Mouse (Mus musculus): Measurements from ENCODE around the gene Zfpm1. TPM values are rescaled to one million over a fixed set of nuclear protein-coding genes. Genes with fewer than 3 reads are reported as not detected.
A peak's percentile ranks its signal among the peaks of the same experiment; 100 is the strongest.

The Zfpm1 gene
- polyA plus RNA-seq, 1 experiment from 2014 or later: 1.5 TPM

GRCm38 (mm10) chr8:122277204-122277995 lies 4.5 kb upstream of the Zfpm1 start:
- 78% methylated on average over 18 of the region's 18 CpGs for WGBS
- 0 out of 2 replicates have a peak, but pooled peaks cover 11% of the 10 kb centered on the region for H3K27me3 ChIP-seq
- H3K4me2 ChIP-seq: no peak overlapping the region
- no peak overlapping the region for H3K9ac ChIP-seq
- no peaks in the 10 kb centered on the region for H3K36me3 ChIP-seq
- peak overlapping the region; percentile 30; the same call in 1 of the 2 replicates for H3K27ac ChIP-seq
- H3K4me1 ChIP-seq (replicated peaks): peaks cover 19% of the 10 kb centered on the region
- no peak overlapping the region for H3K4me3 ChIP-seq
- no peaks in the 10 kb centered on the region for H3K9me3 ChIP-seq
- ATAC-seq (ENCODE audit: low FRiP score): no peak

GRCm38 (mm10) chr8:122280156-122280555 lies 1.8 kb upstream of the Zfpm1 start:
- no peak for ATAC-seq (ENCODE audit: low FRiP score)
- Histone ChIP-seq H3K4me2 (no peak overlapping the region), H3K9me3 (no peaks in the 10 kb centered on the region), H3K36me3 (no peaks in the 10 kb centered on the region), H3K27me3 (peaks cover 19% of the 10 kb centered on the region), H3K4me3 (no peak overlapping the region), H3K9ac (no peak overlapping the region), H3K4me1 (replicated peaks) (peaks cover 38% of the 10 kb centered on the region), H3K27ac (no peak overlapping the region; the same call in 1 of the 2 replicates)
- 79% methylated on average over 4 of the region's 4 CpGs for WGBS

- no peaks in the 10 kb centered on the region for H3K36me3 ChIP-seq
- H3K9ac ChIP-seq: no peak overlapping the region
- peaks cover 24% of the 10 kb centered on the region for H3K27me3 ChIP-seq
- H3K4me2 ChIP-seq: peak overlapping the region; percentile 90
- H3K9me3 ChIP-seq: no peaks in the 10 kb centered on the region
- ATAC-seq (ENCODE audit: low FRiP score): peak; percentile 18
- H3K27ac ChIP-seq: peak overlapping the region; percentile 69
- WGBS: 15% methylated on average over 20 of the region's 20 CpGs
- peak overlapping the region; percentile 68 for H3K4me3 ChIP-seq
- peaks cover 44% of the 10 kb centered on the region for H3K4me1 ChIP-seq (replicated peaks)
Observed at GRCm38 (mm10) chr8:122280588-122281316, 1.2 kb upstream of the Zfpm1 start.

GRCm38 (mm10) chr8:122281317-122282034 lies 465 bp upstream of the Zfpm1 start:
- Histone ChIP-seq H3K9me3 (no peaks in the 10 kb centered on the region), H3K4me2 (peak overlapping the region; percentile 90), H3K4me1 (replicated peaks) (peaks cover 52% of the 10 kb centered on the region), H3K36me3 (no peaks in the 10 kb centered on the region), H3K9ac (no peak overlapping the region), H3K27ac (peak overlapping the region; percentile 75), H3K27me3 (peaks cover 32% of the 10 kb centered on the region), H3K4me3 (peak overlapping the region; percentile 68)
- peak; percentile 87 for ATAC-seq (ENCODE audit: low FRiP score)
- under 1% methylated on average over 44 of the region's 47 CpGs for WGBS

GRCm38 (mm10) chr8:122282501-122283355 lies 787 bp downstream of the Zfpm1 start:
- WGBS: under 1% methylated on average over 60 of the region's 70 CpGs
- no peaks in the 10 kb centered on the region for H3K9me3 ChIP-seq
- peaks cover 41% of the 10 kb centered on the region for H3K27me3 ChIP-seq
- ATAC-seq (ENCODE audit: low FRiP score): no peak
- H3K4me1 ChIP-seq (replicated peaks): peaks cover 56% of the 10 kb centered on the region
- H3K4me3 ChIP-seq: peak overlapping the region; percentile 68
- H3K27ac ChIP-seq: peak overlapping the region; percentile 73
- no peaks in the 10 kb centered on the region for H3K36me3 ChIP-seq
- peak overlapping the region; percentile 86 for H3K9ac ChIP-seq
- H3K4me2 ChIP-seq: peak overlapping the region; percentile 90

- H3K4me1 ChIP-seq (replicated peaks): peaks cover 64% of the 10 kb centered on the region
- H3K4me2 ChIP-seq: peak overlapping the region; percentile 90
- peak overlapping the region; percentile 68 for H3K4me3 ChIP-seq
- no peaks in the 10 kb centered on the region for H3K9me3 ChIP-seq
- H3K36me3 ChIP-seq: no peaks in the 10 kb centered on the region
- no peak for ATAC-seq (ENCODE audit: low FRiP score)
- peaks cover 50% of the 10 kb centered on the region for H3K27me3 ChIP-seq
- WGBS: 0% methylated on average over 33 of the region's 37 CpGs
- peak overlapping the region; percentile 73 for H3K27ac ChIP-seq
- peak overlapping the region; percentile 86 for H3K9ac ChIP-seq
Observed at GRCm38 (mm10) chr8:122283356-122284202, 1.6 kb downstream of the Zfpm1 start.

GRCm38 (mm10) chr8:122284203-122284658 lies 2.3 kb downstream of the Zfpm1 start:
- H3K27ac ChIP-seq: peak overlapping the region; percentile 73
- no peak for ATAC-seq (ENCODE audit: low FRiP score)
- H3K4me1 ChIP-seq (replicated peaks): peaks cover 65% of the 10 kb centered on the region
- H3K36me3 ChIP-seq: no peaks in the 10 kb centered on the region
- H3K9me3 ChIP-seq: no peaks in the 10 kb centered on the region
- H3K9ac ChIP-seq: peak overlapping the region; percentile 86
- peaks cover 54% of the 10 kb centered on the region for H3K27me3 ChIP-seq
- peak overlapping the region; percentile 68 for H3K4me3 ChIP-seq
- peak overlapping the region; percentile 90 for H3K4me2 ChIP-seq
- under 1% methylated on average over 31 of the region's 33 CpGs for WGBS

GRCm38 (mm10) chr8:122284659-122285261 lies 2.8 kb downstream of the Zfpm1 start:
- Histone ChIP-seq H3K4me1 (replicated peaks) (peaks cover 65% of the 10 kb centered on the region), H3K9me3 (no peaks in the 10 kb centered on the region), H3K36me3 (no peaks in the 10 kb centered on the region), H3K4me2 (peak overlapping the region; percentile 90), H3K27ac (peak overlapping the region; percentile 73), H3K4me3 (peak overlapping the region; percentile 68), H3K9ac (peak overlapping the region; percentile 86), H3K27me3 (peaks cover 54% of the 10 kb centered on the region)
- 4% methylated on average over 21 of the region's 21 CpGs for WGBS
- ATAC-seq (ENCODE audit: low FRiP score): no peak

GRCm38 (mm10) chr8:122285727-122286126 lies 3.8 kb downstream of the Zfpm1 start:
- H3K4me3 ChIP-seq: no peak overlapping the region
- H3K27me3 ChIP-seq: peaks cover 54% of the 10 kb centered on the region
- peaks cover 70% of the 10 kb centered on the region for H3K4me1 ChIP-seq (replicated peaks)
- H3K36me3 ChIP-seq: no peaks in the 10 kb centered on the region
- H3K9me3 ChIP-seq: no peaks in the 10 kb centered on the region
- 0 out of 2 replicates have a peak overlapping the region, but pooled peaks have one; percentile 10 for H3K9ac ChIP-seq
- H3K27ac ChIP-seq: no peak overlapping the region
- WGBS: 65% methylated on average over 6 of the region's 6 CpGs
- H3K4me2 ChIP-seq: peak overlapping the region; percentile 90
- ATAC-seq (ENCODE audit: low FRiP score): no peak

GRCm38 (mm10) chr8:122286899-122287298 lies 5.0 kb downstream of the Zfpm1 start:
- no peak overlapping the region for H3K4me2 ChIP-seq
- no peaks in the 10 kb centered on the region for H3K9me3 ChIP-seq
- WGBS: 74% methylated on average over 10 of the region's 10 CpGs
- ATAC-seq (ENCODE audit: low FRiP score): no peak
- H3K27me3 ChIP-seq: peaks cover 54% of the 10 kb centered on the region
- no peak overlapping the region for H3K27ac ChIP-seq
- peaks cover 75% of the 10 kb centered on the region for H3K4me1 ChIP-seq (replicated peaks)
- no peak overlapping the region for H3K4me3 ChIP-seq
- no peaks in the 10 kb centered on the region for H3K36me3 ChIP-seq
- no peak overlapping the region for H3K9ac ChIP-seq

All from hindbrain, embryonic 13.5 days (tissue).